Mouse (Mus musculus) brain, embryonic 14.5 days (tissue): ENCODE results near the gene Nrxn2. TPM values are rescaled to one million over a fixed set of nuclear protein-coding genes. Genes with fewer than 3 reads are reported as not detected.

Experiments used
- DNase-seq: peaks from one replicate; pipeline ENCODE4 v3.0.0-alpha.2; 2011; ENCODE audit warnings: low read depth
- CTCF ChIP-seq: fragments of 200-500 bp; IDR thresholded peaks from 2 replicates; pipeline ENCODE4 v1.5.1; 2012; ENCODE audit warnings: inconsistent platforms, mild to moderate bottlenecking, moderate library complexity, borderline replicate concordance; ENCODE audit not compliant: insufficient read depth, insufficient read length; ENCODE audit errors: extremely low read depth
- POLR2A ChIP-seq: fragments of 200-500 bp; IDR thresholded peaks from 2 replicates; pipeline ENCODE4 v1.6.1; 2012; ENCODE audit warnings: mild to moderate bottlenecking, inconsistent platforms, borderline replicate concordance; ENCODE audit not compliant: poor library complexity, insufficient read depth, insufficient read length, severe bottlenecking; ENCODE audit errors: extremely low read depth
- polyA plus RNA-seq: library from polyadenylated mRNA; depleted of rRNA; stranded (reverse); fragments of >200 nt; gene quantifications from 2 replicates; pipeline ENCODE4 v1.2.3, GENCODE M21; 2012

Gene Nrxn2
- polyA plus RNA-seq, 1 experiment, result 311 TPM

GRCm38 (mm10) chr19:6548431-6549410 is 130.2 kb downstream of the Nrxn2 start:
- DNase-seq, result peak; percentile 67
- TF ChIP-seq POLR2A (no peak), CTCF (no peak)

- TF ChIP-seq POLR2A, result no peak
- no peak for TF ChIP-seq CTCF
- peak; percentile 55 for DNase-seq
Observed at GRCm38 (mm10) chr19:6549566-6549965, 131.0 kb downstream of the Nrxn2 start.

DNA sequence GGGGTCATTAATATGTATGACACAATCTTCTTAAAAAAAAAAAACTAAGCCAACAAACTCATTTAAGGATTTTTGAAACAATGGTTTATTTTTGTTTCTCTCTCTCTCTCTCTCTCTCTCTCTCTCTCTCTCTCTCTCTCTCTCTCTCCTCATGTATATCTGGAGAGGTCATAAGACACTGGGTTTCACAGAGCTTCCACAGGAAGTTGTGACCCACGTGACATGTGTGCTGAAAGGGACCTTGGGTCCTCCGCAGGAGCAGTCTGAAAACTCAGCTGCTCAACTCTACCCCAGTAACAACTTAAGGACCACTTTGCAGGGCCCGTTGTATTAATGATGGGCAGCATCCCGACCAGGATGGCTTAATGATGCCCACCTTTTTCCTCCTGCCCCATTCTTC is 132.7 kb downstream of the Nrxn2 start:
- no peak for TF ChIP-seq POLR2A
- TF ChIP-seq CTCF, result no peak
- no peak for DNase-seq

DNA sequence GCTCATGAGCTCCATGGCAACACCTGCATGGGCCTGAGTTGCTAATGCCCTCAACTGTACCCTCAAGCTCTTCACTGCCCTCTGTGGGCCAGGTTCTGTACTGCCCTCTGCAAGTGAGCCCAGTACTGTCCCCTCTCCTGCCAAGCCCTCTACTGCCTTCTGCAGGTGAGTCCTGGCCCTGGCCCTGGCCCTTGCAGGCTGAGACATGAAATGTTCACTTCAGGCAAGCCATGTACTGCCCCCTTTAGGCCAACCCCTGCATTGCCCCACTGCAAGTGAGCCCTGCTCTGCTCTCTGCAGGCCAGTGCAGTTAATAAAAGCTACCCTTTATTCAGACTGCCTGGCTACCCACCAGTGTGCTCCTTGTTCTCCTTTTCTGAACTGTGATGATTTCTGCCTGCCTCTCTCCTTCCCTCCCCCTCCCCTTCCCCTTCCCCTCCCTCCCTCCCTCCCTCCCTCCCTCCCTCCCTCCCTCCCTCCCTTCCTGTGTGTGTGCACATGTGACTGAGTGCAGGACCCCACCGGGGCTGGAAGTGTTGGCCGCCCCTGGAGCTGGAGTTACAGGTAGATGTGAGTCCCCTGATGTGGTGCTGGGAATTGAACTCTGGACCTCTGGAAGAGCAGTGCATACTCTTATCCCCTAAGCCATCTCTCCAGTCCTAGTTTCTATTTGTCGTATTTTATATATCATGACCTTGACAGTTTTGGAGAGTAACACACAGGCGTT is 133.9 kb downstream of the Nrxn2 start:
- DNase-seq, result peak; percentile 55
- TF ChIP-seq POLR2A, result no peak
- TF ChIP-seq CTCF, result peak; percentile 42; the same call in 1 of the 2 replicates

GRCm38 (mm10) chr19:6553174-6553573 is 134.6 kb downstream of the Nrxn2 start:
- no peak for DNase-seq
- no peak for TF ChIP-seq POLR2A
- TF ChIP-seq CTCF, result no peak

- TF ChIP-seq POLR2A (no peak), CTCF (no peak)
Observed at GRCm38 (mm10) chr19:6553819-6554582, 135.5 kb downstream of the Nrxn2 start.

GRCm38 (mm10) chr19:6559576-6559975 is 141.0 kb downstream of the Nrxn2 start:
- TF ChIP-seq POLR2A, result no peak
- TF ChIP-seq CTCF, result no peak
- DNase-seq, result no peak

More at GRCm38 (mm10) chr19:6553819-6554582, 135.5 kb downstream of the Nrxn2 start:
- DNase-seq, result no peak

DNA sequence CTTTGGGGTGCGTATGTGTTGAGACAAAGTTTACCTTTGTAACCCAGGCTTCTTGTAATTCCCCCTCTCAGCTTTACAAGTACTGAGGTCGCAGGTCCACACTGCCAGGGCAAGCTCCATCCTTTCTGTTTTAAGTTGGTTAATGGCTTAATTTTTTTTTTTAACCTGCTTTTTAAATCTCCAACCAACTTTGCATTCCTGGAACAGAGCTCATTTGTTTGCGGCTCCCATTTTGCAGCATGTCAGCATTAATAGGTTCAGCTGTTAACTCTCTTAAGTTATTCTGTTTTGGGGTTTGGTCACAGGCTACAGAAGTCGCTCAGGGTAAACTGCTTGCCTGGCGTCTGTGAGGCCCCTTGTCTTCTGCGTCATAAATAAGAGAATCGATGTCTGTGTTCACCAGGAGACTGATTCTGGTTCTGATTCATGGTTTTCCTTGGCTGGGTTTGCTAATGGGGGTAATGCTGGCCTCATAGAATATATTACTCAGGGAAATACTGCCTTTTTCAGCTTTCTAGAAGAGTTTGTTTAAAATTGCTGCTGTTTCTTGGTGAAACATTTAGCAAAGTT is 141.8 kb downstream of the Nrxn2 start:
- no peak for DNase-seq
- TF ChIP-seq CTCF (no peak), POLR2A (no peak)

- no peak for DNase-seq
- TF ChIP-seq CTCF (no peak), POLR2A (no peak)
Observed at GRCm38 (mm10) chr19:6565136-6565535, 146.6 kb downstream of the Nrxn2 start.

- peak; percentile 74 for DNase-seq
- no peak for TF ChIP-seq CTCF
- TF ChIP-seq POLR2A, result no peak
Observed at GRCm38 (mm10) chr19:6566450-6566849, 147.9 kb downstream of the Nrxn2 start.
